Mouse (Mus musculus) T-helper 1 cell (primary cell): ENCODE data around the gene Gm21870.
"Not testable (repeated sequence)": the region's sequence is repeated elsewhere in the genome, so short reads cannot be mapped to it uniquely, and the experiment has no call there.

Experiments used
- in situ Hi-C: fragments of 300-600 bp; cut with MboI, MseI; formaldehyde crosslinking; loops from one replicate; pipeline ENCODE4 v1.15.1; 2025; ENCODE audit warnings: high pct_unique_total_duplicates

Gm21870 gene

DNA sequence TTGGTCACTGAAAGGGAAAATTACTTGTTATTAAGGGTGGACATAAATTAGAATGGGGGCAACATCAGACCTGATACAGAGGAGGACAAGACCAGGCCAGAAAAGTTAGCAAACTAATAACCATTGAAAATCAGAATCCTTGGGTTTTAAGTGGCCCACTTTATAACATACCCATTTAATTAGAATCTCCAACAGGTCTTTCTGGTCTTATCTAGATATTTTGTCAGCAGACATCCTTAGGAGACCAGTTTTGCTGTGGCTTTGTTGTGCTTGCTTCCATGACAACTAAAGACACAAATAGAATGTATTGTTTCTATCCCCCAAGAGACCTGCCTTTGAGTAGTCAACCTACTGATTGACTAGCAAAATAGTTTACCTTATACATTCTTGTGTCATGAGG is at the start of gene Gm21870:
Gene Gm21870, minus strand, starts transcription at position 101 of the 400 bp plus-strand sequence.
- in situ Hi-C loops: loop anchor here (10.0 to 25.0 kb wide), 5 partner anchors 208 to 1749 kb away; partner anchors contain the start of gene Gm21789

DNA sequence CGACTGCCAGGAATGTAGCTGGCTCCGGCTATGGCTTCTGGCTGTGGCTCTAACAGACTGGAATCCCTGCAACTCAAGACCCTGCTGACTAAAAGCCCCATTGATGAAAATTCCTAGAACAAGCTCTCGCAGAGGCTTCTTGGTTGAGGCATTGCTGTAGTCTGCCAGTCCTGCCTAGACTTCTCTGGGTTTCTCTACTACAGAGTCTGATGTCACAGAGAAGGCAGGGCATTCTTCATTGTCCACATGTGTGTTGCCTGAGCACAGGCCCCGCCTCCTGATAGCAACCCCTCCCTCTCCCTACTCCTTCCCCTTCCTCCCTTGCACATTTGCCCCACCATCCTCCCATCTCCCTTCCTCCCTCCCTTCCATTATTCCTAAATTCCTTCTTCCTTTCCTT is 30.2 kb downstream of the Gm21870 start, which contains the start of gene Btbd35f6:
Gene Btbd35f6, minus strand, starts transcription at position 101 of the 400 bp plus-strand sequence.
- in situ Hi-C loops: not testable (repeated sequence)
